Mouse (Mus musculus): ENCODE results near the gene Gm45021. TPM values are rescaled to one million over a fixed set of nuclear protein-coding genes. Genes with fewer than 3 reads are reported as not detected.

Gm45021 gene
- polyA plus RNA-seq, 1 experiment from 2014 or later = not detected

GRCm38 (mm10) chr6:48573981-48574380 is 15.4 kb upstream of the Gm45021 start:
- no peak overlapping the region for H3K4me3 ChIP-seq
- ATAC-seq (ENCODE audit: low FRiP score, low read depth) = no peak
- no peak overlapping the region for H3K9ac ChIP-seq
- H3K4me2 ChIP-seq (replicated peaks) = no peak overlapping the region
- 61% methylated on average over 3 of the region's 3 CpGs for WGBS
- peaks cover 15% of the 10 kb centered on the region for H3K4me1 ChIP-seq
- peaks cover 12% of the 10 kb centered on the region for H3K36me3 ChIP-seq
- peaks cover 4% of the 10 kb centered on the region; the same call in 1 of the 2 replicates for H3K9me3 ChIP-seq
- no peak overlapping the region for H3K27ac ChIP-seq
- no peaks in the 10 kb centered on the region for H3K27me3 ChIP-seq

- ATAC-seq (ENCODE audit: low FRiP score, low read depth) = no peak
- H3K4me3 ChIP-seq = no peak overlapping the region
- no peak overlapping the region for H3K27ac ChIP-seq
- H3K9me3 ChIP-seq = no peaks in the 10 kb centered on the region
- WGBS = 51% methylated on average over 5 of the region's 5 CpGs
- no peaks in the 10 kb centered on the region for H3K27me3 ChIP-seq
- no peak overlapping the region for H3K4me2 ChIP-seq (replicated peaks)
- H3K36me3 ChIP-seq = no peaks in the 10 kb centered on the region
- H3K9ac ChIP-seq = no peak overlapping the region
- H3K4me1 ChIP-seq = no peaks in the 10 kb centered on the region
These were observed 10.7 kb upstream of the Gm45021 start for GRCm38 (mm10) chr6:48578736-48579135.

- Histone ChIP-seq H3K27ac (no peak overlapping the region), H3K4me2 (replicated peaks) (no peak overlapping the region), H3K9me3 (no peaks in the 10 kb centered on the region), H3K9ac (no peak overlapping the region), H3K27me3 (no peaks in the 10 kb centered on the region), H3K4me3 (no peak overlapping the region), H3K4me1 (no peaks in the 10 kb centered on the region), H3K36me3 (no peaks in the 10 kb centered on the region)
- 37% methylated on average over 5 of the region's 5 CpGs for WGBS
- no peak for ATAC-seq (ENCODE audit: low FRiP score, low read depth)
These were observed 10.2 kb upstream of the Gm45021 start for GRCm38 (mm10) chr6:48579215-48579648.

GRCm38 (mm10) chr6:48581257-48581656 is 8.2 kb upstream of the Gm45021 start:
- no peak overlapping the region for H3K27ac ChIP-seq
- H3K4me3 ChIP-seq = no peak overlapping the region
- H3K27me3 ChIP-seq = no peaks in the 10 kb centered on the region
- H3K9ac ChIP-seq = no peak overlapping the region
- no peaks in the 10 kb centered on the region for H3K9me3 ChIP-seq
- no peak overlapping the region for H3K4me2 ChIP-seq (replicated peaks)
- ATAC-seq (ENCODE audit: low FRiP score, low read depth) = no peak
- 50% methylated on average over 3 of the region's 3 CpGs for WGBS
- H3K4me1 ChIP-seq = no peaks in the 10 kb centered on the region
- no peaks in the 10 kb centered on the region for H3K36me3 ChIP-seq

GRCm38 (mm10) chr6:48582037-48582436 is 7.4 kb upstream of the Gm45021 start:
- 80% methylated on average over 3 of the region's 3 CpGs for WGBS
- no peak overlapping the region for H3K9ac ChIP-seq

GRCm38 (mm10) chr6:48591221-48591845 is 1.9 kb downstream of the Gm45021 start:
- Histone ChIP-seq H3K27ac (no peak overlapping the region), H3K36me3 (peaks cover 12% of the 10 kb centered on the region), H3K9ac (no peak overlapping the region), H3K4me2 (replicated peaks) (no peak overlapping the region), H3K9me3 (peaks cover 7% of the 10 kb centered on the region), H3K27me3 (no peaks in the 10 kb centered on the region), H3K4me3 (no peak overlapping the region), H3K4me1 (peaks cover 20% of the 10 kb centered on the region)
- 91% methylated on average over 3 of the region's 3 CpGs for whole genome bisulfite sequencing
- no peak for ATAC-seq (ENCODE audit: low FRiP score, low read depth)

More at GRCm38 (mm10) chr6:48582037-48582436, 7.4 kb upstream of the Gm45021 start:
- Histone ChIP-seq H3K27ac (no peak overlapping the region), H3K4me3 (no peak overlapping the region), H3K4me2 (replicated peaks) (no peak overlapping the region), H3K36me3 (no peaks in the 10 kb centered on the region), H3K27me3 (no peaks in the 10 kb centered on the region), H3K4me1 (no peaks in the 10 kb centered on the region), H3K9me3 (no peaks in the 10 kb centered on the region)
- ATAC-seq (ENCODE audit: low FRiP score, low read depth) = no peak

- Histone ChIP-seq H3K9me3 (peaks cover 12% of the 10 kb centered on the region), H3K36me3 (peaks cover 17% of the 10 kb centered on the region), H3K4me2 (replicated peaks) (no peak overlapping the region), H3K27ac (no peak overlapping the region), H3K4me3 (no peak overlapping the region), H3K27me3 (no peaks in the 10 kb centered on the region), H3K4me1 (peaks cover 20% of the 10 kb centered on the region), H3K9ac (no peak overlapping the region)
- 87% methylated on average over 6 of the region's 6 CpGs for WGBS
- ATAC-seq (ENCODE audit: low FRiP score, low read depth) = no peak
These were observed 2.5 kb downstream of the Gm45021 start for GRCm38 (mm10) chr6:48591871-48592270.

GRCm38 (mm10) chr6:48593158-48594042 is 4.0 kb downstream of the Gm45021 start, which contains the start of the genes Repin1 and Gm44965:
Gene Repin1, plus strand, starts transcription at chr6:48593883.
Gene Gm44965, plus strand, starts transcription at chr6:48593941.
- ATAC-seq (ENCODE audit: low FRiP score, low read depth) = peak; percentile 93
- WGBS = 7% methylated on average over 45 of the region's 45 CpGs
- Histone ChIP-seq H3K4me2 (replicated peaks) (peak within 1 kb of the TSS; percentile 75), H3K9me3 (peaks cover 24% of the 10 kb centered on the region), H3K27me3 (no peaks in the 10 kb centered on the region), H3K27ac (peak within 1 kb of the TSS; percentile 87), H3K4me3 (peak within 1 kb of the TSS; percentile 73), H3K9ac (peak within 1 kb of the TSS; percentile 73), H3K4me1 (peaks cover 20% of the 10 kb centered on the region), H3K36me3 (peaks cover 33% of the 10 kb centered on the region)

GRCm38 (mm10) chr6:48594043-48594738 is 4.8 kb downstream of the Gm45021 start:
- H3K27me3 ChIP-seq = no peaks in the 10 kb centered on the region
- H3K4me2 ChIP-seq (replicated peaks) = peak overlapping the region; percentile 75
- peak overlapping the region; percentile 73 for H3K4me3 ChIP-seq
- 1% methylated on average over 38 of the region's 41 CpGs for WGBS
- H3K36me3 ChIP-seq = peaks cover 40% of the 10 kb centered on the region
- peak overlapping the region; percentile 87 for H3K27ac ChIP-seq
- peaks cover 18% of the 10 kb centered on the region for H3K4me1 ChIP-seq
- peaks cover 24% of the 10 kb centered on the region for H3K9me3 ChIP-seq
- peak; percentile 77 for ATAC-seq (ENCODE audit: low FRiP score, low read depth)
- H3K9ac ChIP-seq = peak overlapping the region; percentile 73

GRCm38 (mm10) chr6:48595278-48595677 is 5.9 kb downstream of the Gm45021 start:
- no peaks in the 10 kb centered on the region for H3K27me3 ChIP-seq
- H3K27ac ChIP-seq = no peak overlapping the region
- peak overlapping the region; percentile 75 for H3K4me2 ChIP-seq (replicated peaks)
- peaks cover 16% of the 10 kb centered on the region for H3K4me1 ChIP-seq
- peaks cover 24% of the 10 kb centered on the region for H3K9me3 ChIP-seq
- no peak overlapping the region; the same call in 1 of the 2 replicates for H3K9ac ChIP-seq
- no peak for ATAC-seq (ENCODE audit: low FRiP score, low read depth)
- H3K36me3 ChIP-seq = peaks cover 51% of the 10 kb centered on the region
- WGBS = 42% methylated on average over 1 of the region's 1 CpGs
- H3K4me3 ChIP-seq = peak overlapping the region; percentile 73

GRCm38 (mm10) chr6:48596545-48597232 is 7.3 kb downstream of the Gm45021 start:
- Histone ChIP-seq H3K4me1 (peaks cover 24% of the 10 kb centered on the region), H3K4me2 (replicated peaks) (no peak overlapping the region), H3K27me3 (no peaks in the 10 kb centered on the region), H3K9ac (no peak overlapping the region), H3K9me3 (peaks cover 24% of the 10 kb centered on the region), H3K36me3 (peaks cover 51% of the 10 kb centered on the region), H3K4me3 (no peak overlapping the region), H3K27ac (no peak overlapping the region)
- ATAC-seq (ENCODE audit: low FRiP score, low read depth) = no peak
- WGBS = 94% methylated on average over 45 of the region's 45 CpGs
